Mouse (Mus musculus) kidney, adult 2 months (tissue): ENCODE measurements around the gene Bcas3. TPM values are rescaled to one million over a fixed set of nuclear protein-coding genes. Genes with fewer than 3 reads are reported as not detected.

ENCODE experiments used
- DNase-seq: peaks from one replicate; pipeline ENCODE4 v3.0.0; 2021
- H3K27ac ChIP-seq: fragments of 200-500 bp; 2 replicates; pipeline ENCODE4 v1.5.1; 2012; ENCODE audit warnings: low read depth, low read length, control low read depth, inconsistent platforms; ENCODE audit not compliant: insufficient read depth
- H3K27me3 ChIP-seq: fragments of 200-500 bp; replicated peaks from 2 replicates; pipeline ENCODE4 v1.6.1; 2012; ENCODE audit warnings: mild to moderate bottlenecking, moderate library complexity, low read length, inconsistent platforms; ENCODE audit not compliant: control insufficient read depth, insufficient read depth
- H3K36me3 ChIP-seq: fragments of 200-500 bp; 2 replicates; pipeline ENCODE4 v1.6.1; 2012; ENCODE audit warnings: mild to moderate bottlenecking, moderate library complexity, low read length, inconsistent platforms; ENCODE audit not compliant: control insufficient read depth, insufficient read depth
- H3K4me1 ChIP-seq: fragments of 200-500 bp; 2 replicates; pipeline ENCODE4 v1.6.1; 2011; ENCODE audit warnings: low read length; ENCODE audit not compliant: control insufficient read depth, insufficient read depth
- H3K4me3 ChIP-seq: fragments of 200-500 bp; 2 replicates; pipeline ENCODE4 v1.5.1; 2011; ENCODE audit warnings: mild to moderate bottlenecking, low read depth, low read length, control low read depth; ENCODE audit not compliant: insufficient read depth
- CTCF ChIP-seq: fragments of 200-500 bp; conservative IDR thresholded peaks from 2 replicates; pipeline ENCODE4 v1.5.1; 2011; ENCODE audit warnings: low read depth, mild to moderate bottlenecking, control low read depth, low read length, moderate library complexity, mixed read lengths; ENCODE audit not compliant: insufficient read depth, insufficient read length
- POLR2A ChIP-seq: fragments of 200-500 bp; IDR thresholded peaks from one replicate; pipeline ENCODE4 v1.6.1; 2011; ENCODE audit warnings: low read depth, low read length, control low read depth
- WGBS: fragments of 180-500 bp; shearing (Covaris S2); methylation state at CpG from one replicate; pipeline ENCODE4 v1.1.7; 2018; 5-methylcytosine and 5-hydroxymethylcytosine counted together
- polyA plus RNA-seq: library from polyadenylated mRNA; depleted of rRNA; stranded (reverse); fragments of >200 nt; gene quantifications from 2 replicates; pipeline ENCODE4 v1.2.3, GENCODE M21; 2012

Gene Bcas3
- polyA plus RNA-seq, 1 experiment = 47.3 TPM

DNA sequence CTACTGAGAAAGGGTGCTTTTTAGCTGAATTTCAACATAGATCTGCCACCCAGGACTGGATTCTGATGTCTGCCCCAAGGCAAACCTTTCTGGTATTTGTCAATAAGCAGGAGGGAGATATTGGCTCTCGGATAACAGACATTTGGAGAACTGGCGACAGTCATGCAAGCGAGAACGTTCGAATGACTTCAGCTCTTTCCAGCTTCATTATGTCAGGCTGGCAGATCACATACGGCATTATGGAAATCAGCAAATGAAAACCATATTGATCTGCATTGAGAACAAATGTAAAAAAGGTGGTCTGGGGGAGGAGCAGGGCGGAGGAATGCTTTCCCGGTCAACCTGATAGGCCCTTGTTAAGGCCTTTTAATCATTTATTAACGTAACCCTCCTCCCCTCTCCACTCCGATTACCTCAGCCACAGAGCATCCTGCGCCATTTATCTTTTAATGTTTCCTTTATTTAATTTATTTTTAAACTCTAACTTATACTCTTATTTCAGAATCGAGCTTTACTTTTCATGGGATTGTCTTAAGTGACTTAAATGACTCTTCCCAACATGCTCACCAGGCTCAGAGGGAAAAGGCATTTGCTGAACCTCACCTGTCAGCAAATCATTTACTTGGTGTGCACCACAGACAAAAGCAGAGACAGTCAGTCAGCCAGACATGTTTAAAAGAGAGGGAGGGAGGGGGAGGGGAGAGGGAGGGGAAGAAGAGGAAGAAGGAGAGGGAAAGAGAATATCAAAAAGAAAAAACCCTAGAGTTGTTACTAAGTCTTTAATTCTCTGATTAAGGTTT, 285.9 kb downstream of the Bcas3 start:
- TF ChIP-seq CTCF (no peak), POLR2A (no peak)
- Histone ChIP-seq H3K27ac (peak overlapping the region; percentile 2; the same call in 1 of the 2 replicates), H3K4me1 (peaks cover 7% of the 10 kb centered on the region; the same call in 1 of the 2 replicates), H3K27me3 (no peaks in the 10 kb centered on the region), H3K36me3 (no peaks in the 10 kb centered on the region), H3K4me3 (no peak overlapping the region)
- 63% methylated on average over 12 of the region's 12 CpGs for WGBS
- peak; percentile 63 for DNase-seq

DNA sequence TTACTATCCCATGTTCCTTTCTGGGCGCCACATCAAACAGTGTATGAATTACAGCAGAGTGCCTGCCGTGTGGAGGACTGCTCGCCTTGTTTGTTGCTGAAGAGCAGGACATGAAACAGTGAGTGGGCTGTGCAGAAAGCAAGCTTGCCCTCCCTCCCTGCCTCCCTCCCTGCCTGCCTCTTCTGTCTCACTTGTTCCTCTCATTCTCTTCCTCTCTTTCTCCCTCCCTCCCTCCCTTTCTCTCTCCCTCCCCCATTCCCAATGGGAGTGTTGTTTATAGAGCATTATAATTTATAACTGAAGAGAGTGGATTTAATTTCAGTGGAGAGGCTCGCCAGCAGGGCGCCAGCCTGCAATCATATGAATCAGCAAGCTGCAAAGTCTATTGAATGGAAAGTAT, 287.7 kb downstream of the Bcas3 start:
- Histone ChIP-seq H3K4me1 (peaks cover 14% of the 10 kb centered on the region; the same call in 1 of the 2 replicates), H3K4me3 (peak overlapping the region; percentile 36), H3K27me3 (no peaks in the 10 kb centered on the region), H3K36me3 (no peaks in the 10 kb centered on the region), H3K27ac (peak overlapping the region; percentile 53; the same call in 1 of the 2 replicates)
- whole genome bisulfite sequencing = 40% methylated on average over 5 of the region's 5 CpGs
- no peak for DNase-seq
- no peak for TF ChIP-seq CTCF

DNA sequence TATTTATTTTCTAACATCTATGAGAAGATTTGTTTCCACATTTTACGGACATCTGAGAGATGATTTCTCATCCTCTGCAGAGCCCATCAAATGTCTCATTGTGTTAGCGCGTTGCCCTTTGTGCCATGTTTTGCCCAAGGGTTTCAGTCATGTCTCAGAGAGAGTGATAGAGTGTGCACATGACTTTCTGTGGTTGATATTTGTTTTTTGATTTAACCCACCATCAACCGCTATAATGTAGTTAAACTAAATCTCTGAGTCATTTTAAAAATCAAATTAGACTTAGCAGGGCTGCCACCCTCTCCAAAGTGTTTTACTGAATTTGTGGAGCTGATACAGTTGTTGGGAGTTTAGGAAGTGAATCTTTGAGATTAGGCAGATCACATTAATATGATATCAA, 288.5 kb downstream of the Bcas3 start:
- DNase-seq = no peak
- no peak for TF ChIP-seq CTCF
- no peak for TF ChIP-seq POLR2A
- Histone ChIP-seq H3K4me1 (peaks cover 14% of the 10 kb centered on the region; the same call in 1 of the 2 replicates), H3K27ac (no peak overlapping the region), H3K36me3 (no peaks in the 10 kb centered on the region), H3K4me3 (no peak overlapping the region), H3K27me3 (no peaks in the 10 kb centered on the region)
- 73% methylated on average over 4 of the region's 4 CpGs for WGBS

DNA sequence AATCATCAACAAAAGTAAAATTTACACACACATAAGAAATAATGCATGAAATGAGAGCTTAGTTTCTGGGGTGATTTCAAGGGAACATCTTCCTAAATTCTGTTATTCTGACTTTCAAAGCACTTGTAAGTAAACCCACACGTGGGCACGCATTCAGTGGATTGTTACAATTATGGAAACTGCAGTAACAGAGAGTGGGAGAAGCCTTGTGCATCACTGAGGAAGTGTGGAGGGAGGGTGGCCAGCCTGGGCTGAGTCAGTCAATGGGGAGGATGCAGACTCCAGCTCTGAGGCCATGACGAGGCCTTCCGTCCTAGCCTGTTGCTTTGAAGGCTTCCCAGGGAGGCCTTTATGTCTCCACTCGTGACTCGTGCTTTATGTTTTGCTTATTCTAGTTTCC, 289.6 kb downstream of the Bcas3 start:
- no peak overlapping the region for H3K4me3 ChIP-seq
- H3K36me3 ChIP-seq = no peaks in the 10 kb centered on the region
- no peak for DNase-seq
- no peak for TF ChIP-seq POLR2A
- no peak for TF ChIP-seq CTCF
- peak overlapping the region; percentile 27; the same call in 1 of the 2 replicates for H3K27ac ChIP-seq
- 84% methylated on average over 6 of the region's 6 CpGs for WGBS
- H3K27me3 ChIP-seq = no peaks in the 10 kb centered on the region
- H3K4me1 ChIP-seq = peaks cover 14% of the 10 kb centered on the region; the same call in 1 of the 2 replicates

DNA sequence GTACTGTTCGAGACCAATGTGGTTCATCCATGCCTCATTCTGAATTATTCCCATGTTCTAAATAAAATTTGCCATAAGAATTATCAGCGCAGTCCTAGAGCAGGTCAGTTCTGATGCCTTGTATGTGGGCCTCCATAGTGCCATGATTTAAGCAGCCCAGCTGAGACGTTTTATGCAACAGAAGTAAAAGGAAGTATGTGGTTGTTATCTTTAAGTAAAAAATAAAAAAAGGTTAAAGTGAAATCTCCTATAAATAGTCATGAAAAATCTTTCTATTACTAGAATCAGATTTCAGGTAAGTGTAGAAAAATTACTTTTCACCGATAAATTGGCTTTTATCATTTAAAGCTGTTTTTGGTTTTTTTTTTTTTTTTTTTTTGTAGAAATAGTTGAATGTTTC, 290.1 kb downstream of the Bcas3 start:
- no peak overlapping the region for H3K4me3 ChIP-seq
- 94% methylated on average over 4 of the region's 4 CpGs for WGBS
- H3K27ac ChIP-seq = peak overlapping the region; percentile 27; the same call in 1 of the 2 replicates
- peaks cover 14% of the 10 kb centered on the region; the same call in 1 of the 2 replicates for H3K4me1 ChIP-seq
- H3K36me3 ChIP-seq = no peaks in the 10 kb centered on the region
- no peak for TF ChIP-seq CTCF
- TF ChIP-seq POLR2A = no peak
- H3K27me3 ChIP-seq = no peaks in the 10 kb centered on the region
- no peak for DNase-seq

DNA sequence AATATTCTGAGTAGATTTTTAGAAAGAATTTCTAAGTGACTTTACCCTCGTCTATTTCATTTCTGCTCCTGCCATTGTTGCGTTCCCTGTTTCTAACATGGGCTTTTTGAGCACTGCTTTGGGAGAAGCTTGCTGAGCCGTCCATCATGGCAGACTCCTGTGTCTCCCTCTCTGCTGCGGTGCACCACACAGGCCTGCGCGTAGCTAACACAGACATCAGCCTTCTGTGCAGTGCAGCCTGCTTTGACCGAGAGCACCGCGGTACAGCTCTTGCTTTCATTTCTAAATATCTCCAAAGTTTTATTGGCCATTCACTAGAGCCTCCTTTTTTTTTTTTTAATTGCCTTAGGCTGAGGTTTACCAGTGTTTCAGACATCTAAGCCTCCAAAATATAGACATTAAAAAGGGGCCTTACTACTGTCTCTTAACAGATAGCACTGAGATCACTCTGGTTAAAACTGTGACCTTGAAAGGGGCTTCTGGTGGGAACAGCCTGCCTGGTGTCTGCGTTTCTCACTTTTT, 290.6 kb downstream of the Bcas3 start:
- Histone ChIP-seq H3K4me3 (no peak overlapping the region), H3K27ac (no peak overlapping the region), H3K27me3 (no peaks in the 10 kb centered on the region), H3K36me3 (no peaks in the 10 kb centered on the region), H3K4me1 (peaks cover 13% of the 10 kb centered on the region; the same call in 1 of the 2 replicates)
- TF ChIP-seq POLR2A (no peak), CTCF (no peak)
- DNase-seq = no peak
- WGBS = 80% methylated on average over 10 of the region's 10 CpGs
